Mouse (Mus musculus) naive thymus-derived CD4-positive, alpha-beta T cell, adult 5 months (primary cell): ENCODE measurements around the gene Olfr39. TPM values are rescaled to one million over a fixed set of nuclear protein-coding genes. Genes with fewer than 3 reads are reported as not detected.

ENCODE experiments used
- polyA plus RNA-seq: library from polyadenylated mRNA; unstranded; fragments of 100-300 nt; shearing (Covaris generic); gene quantifications from one replicate; pipeline ENCODE4 v1.2.1, GENCODE M21; 2017

Olfr39 gene
- polyA plus RNA-seq: 0.32 TPM

GRCm38 (mm10) chr9:20282051-20282450, at the start of gene Olfr39:
Olfr39 (plus strand) TSS chr9:20282351.

GRCm38 (mm10) chr9:20236819-20237218, 45.3 kb upstream of the Olfr39 start, which contains the start of gene Olfr872:
Olfr872 (plus strand) TSS chr9:20237119.

GRCm38 (mm10) chr9:20298232-20298631, 16.1 kb downstream of the Olfr39 start, which contains the start of gene Olfr873:
Olfr873 (plus strand) TSS chr9:20298532.

GRCm38 (mm10) chr9:20335994-20336393, 53.8 kb downstream of the Olfr39 start, which contains the start of gene Olfr18:
Olfr18 (minus strand) TSS chr9:20336094.

Other genes with a start within 250 kb of the Olfr39 start
- gene Olfr867, start 224.8 kb upstream of the Olfr39 start, polyA plus RNA-seq: not detected
- gene Olfr868, start 183.7 kb upstream of the Olfr39 start, polyA plus RNA-seq: not detected
- not detected for gene Olfr869, start 153.3 kb upstream of the Olfr39 start, polyA plus RNA-seq
- not detected for gene Olfr870, start 108.3 kb upstream of the Olfr39 start, polyA plus RNA-seq
- gene Olfr871, start 70.1 kb upstream of the Olfr39 start, polyA plus RNA-seq: not detected
- gene Olfr872, start 45.2 kb upstream of the Olfr39 start, polyA plus RNA-seq: 0.24 TPM
- not detected for gene Olfr873, start 16.2 kb downstream of the Olfr39 start, polyA plus RNA-seq
- 0.30 TPM for gene Olfr18, start 53.7 kb downstream of the Olfr39 start, polyA plus RNA-seq
- gene Zfp560, start 102.8 kb downstream of the Olfr39 start, polyA plus RNA-seq: 26.3 TPM
- 26.6 TPM for gene Zfp26, start 177.8 kb downstream of the Olfr39 start, polyA plus RNA-seq
- gene Zfp426, start 210.4 kb downstream of the Olfr39 start, polyA plus RNA-seq: 6.2 TPM
- 40.5 TPM for gene Zfp266, start 239.1 kb downstream of the Olfr39 start, polyA plus RNA-seq